Mouse (Mus musculus): ENCODE results near the gene Prtn3. TPM values are rescaled to one million over a fixed set of nuclear protein-coding genes. Genes with fewer than 3 reads are reported as not detected.
A peak's percentile ranks its signal among the peaks of the same experiment; 100 is the strongest.

Prtn3 gene
- 16.0 and 19.6 TPM in 2 replicates for polyA plus RNA-seq (2014; fragmentation: Nextera tagmentation; extraction: Ambion mirVana)

GRCm38 (mm10) chr10:79874290-79874862, at the start of gene Prtn3, which contains the start of gene Plppr3:
TSS of gene Prtn3 (plus strand) at chr10:79874476.
TSS of gene Plppr3 (minus strand) at chr10:79874634.
- WGBS: under 1% methylated on average over 56 of the region's 57 CpGs
- peak within 1 kb of the TSS; percentile 94 for H3K9ac ChIP-seq (ENCODE audit: low read length)
- H3K36me3 ChIP-seq (ENCODE audit: control insufficient read depth, insufficient read depth, low read length): peaks cover 6% of the 10 kb centered on the region; the same call in 1 of the 2 replicates
- peak within 1 kb of the TSS; percentile 66 for H3K27ac ChIP-seq (replicated peaks; ENCODE audit: low read depth, low read length)
- H3K27me3 ChIP-seq (ENCODE audit: control insufficient read depth, insufficient read depth, low read length): no peaks in the 10 kb centered on the region
- no peaks in the 10 kb centered on the region for H3K9me3 ChIP-seq (ENCODE audit: control insufficient read depth, low read length)
- DNase-seq (ENCODE audit: low spot score): peak; percentile 87
- peaks cover 13% of the 10 kb centered on the region for H3K4me1 ChIP-seq (ENCODE audit: control insufficient read depth, insufficient read depth, low read length)
- peak; percentile 87 for ATAC-seq (ENCODE audit: insufficient number of reproducible peaks, low FRiP score, low TSS enrichment, low read depth)
- peak within 1 kb of the TSS; percentile 68 for H3K4me2 ChIP-seq (ENCODE audit: low read depth, severe bottlenecking)
- H3K4me3 ChIP-seq (ENCODE audit: low read depth, low read length): peak within 1 kb of the TSS; percentile 72

GRCm38 (mm10) chr10:79831583-79831982, 42.7 kb upstream of the Prtn3 start:
- Histone ChIP-seq H3K4me3 (ENCODE audit: low read depth, low read length) (no peak overlapping the region), H3K27me3 (ENCODE audit: control insufficient read depth, insufficient read depth, low read length) (no peaks in the 10 kb centered on the region), H3K4me2 (ENCODE audit: low read depth, severe bottlenecking) (no peak overlapping the region), H3K27ac (replicated peaks; ENCODE audit: low read depth, low read length) (no peak overlapping the region), H3K4me1 (ENCODE audit: control insufficient read depth, insufficient read depth, low read length) (no peaks in the 10 kb centered on the region), H3K36me3 (ENCODE audit: control insufficient read depth, insufficient read depth, low read length) (no peaks in the 10 kb centered on the region), H3K9ac (ENCODE audit: low read length) (no peak overlapping the region), H3K9me3 (ENCODE audit: control insufficient read depth, low read length) (no peaks in the 10 kb centered on the region)
- DNase-seq (ENCODE audit: low spot score) (no peak), ATAC-seq (ENCODE audit: insufficient number of reproducible peaks, low FRiP score, low TSS enrichment, low read depth) (no peak)
- whole genome bisulfite sequencing: 84% methylated on average over 3 of the region's 3 CpGs

- DNase-seq (ENCODE audit: low spot score) (no peak), ATAC-seq (ENCODE audit: insufficient number of reproducible peaks, low FRiP score, low TSS enrichment, low read depth) (no peak)
- no peak overlapping the region for H3K4me2 ChIP-seq (ENCODE audit: low read depth, severe bottlenecking)
- H3K9me3 ChIP-seq (ENCODE audit: control insufficient read depth, low read length): no peaks in the 10 kb centered on the region
- H3K27me3 ChIP-seq (ENCODE audit: control insufficient read depth, insufficient read depth, low read length): no peaks in the 10 kb centered on the region
- WGBS: 81% methylated on average over 7 of the region's 7 CpGs
- H3K4me1 ChIP-seq (ENCODE audit: control insufficient read depth, insufficient read depth, low read length): no peaks in the 10 kb centered on the region
- H3K27ac ChIP-seq (replicated peaks; ENCODE audit: low read depth, low read length): no peak overlapping the region
- no peak overlapping the region for H3K4me3 ChIP-seq (ENCODE audit: low read depth, low read length)
- H3K36me3 ChIP-seq (ENCODE audit: control insufficient read depth, insufficient read depth, low read length): no peaks in the 10 kb centered on the region
- no peak overlapping the region for H3K9ac ChIP-seq (ENCODE audit: low read length)
Measured at GRCm38 (mm10) chr10:79832026-79832785, 42.1 kb upstream of the Prtn3 start.

- Histone ChIP-seq H3K27ac (replicated peaks; ENCODE audit: low read depth, low read length) (no peak overlapping the region), H3K4me3 (ENCODE audit: low read depth, low read length) (no peak overlapping the region), H3K27me3 (ENCODE audit: control insufficient read depth, insufficient read depth, low read length) (no peaks in the 10 kb centered on the region), H3K9me3 (ENCODE audit: control insufficient read depth, low read length) (no peaks in the 10 kb centered on the region), H3K36me3 (ENCODE audit: control insufficient read depth, insufficient read depth, low read length) (no peaks in the 10 kb centered on the region), H3K4me2 (ENCODE audit: low read depth, severe bottlenecking) (no peak overlapping the region), H3K9ac (ENCODE audit: low read length) (no peak overlapping the region), H3K4me1 (ENCODE audit: control insufficient read depth, insufficient read depth, low read length) (no peaks in the 10 kb centered on the region)
- WGBS: 74% methylated on average over 9 of the region's 9 CpGs
- no peak for ATAC-seq (ENCODE audit: insufficient number of reproducible peaks, low FRiP score, low TSS enrichment, low read depth)
- DNase-seq (ENCODE audit: low spot score): no peak
Measured at GRCm38 (mm10) chr10:79832786-79833181, 41.5 kb upstream of the Prtn3 start.

GRCm38 (mm10) chr10:79834769-79835398, 39.4 kb upstream of the Prtn3 start:
- peak; percentile 89 for DNase-seq (ENCODE audit: low spot score)
- no peaks in the 10 kb centered on the region for H3K9me3 ChIP-seq (ENCODE audit: control insufficient read depth, low read length)
- H3K36me3 ChIP-seq (ENCODE audit: control insufficient read depth, insufficient read depth, low read length): no peaks in the 10 kb centered on the region
- H3K27me3 ChIP-seq (ENCODE audit: control insufficient read depth, insufficient read depth, low read length): no peaks in the 10 kb centered on the region
- no peak overlapping the region for H3K27ac ChIP-seq (replicated peaks; ENCODE audit: low read depth, low read length)
- no peaks in the 10 kb centered on the region for H3K4me1 ChIP-seq (ENCODE audit: control insufficient read depth, insufficient read depth, low read length)
- no peak overlapping the region for H3K4me3 ChIP-seq (ENCODE audit: low read depth, low read length)
- ATAC-seq (ENCODE audit: insufficient number of reproducible peaks, low FRiP score, low TSS enrichment, low read depth): peak; percentile 45; the same call in 1 of the 2 replicates
- 29% methylated on average over 9 of the region's 9 CpGs for WGBS
- no peak overlapping the region for H3K9ac ChIP-seq (ENCODE audit: low read length)
- no peak overlapping the region for H3K4me2 ChIP-seq (ENCODE audit: low read depth, severe bottlenecking)

GRCm38 (mm10) chr10:79836918-79837317, 37.4 kb upstream of the Prtn3 start:
- whole genome bisulfite sequencing: 91% methylated on average over 3 of the region's 3 CpGs
- H3K9me3 ChIP-seq (ENCODE audit: control insufficient read depth, low read length): no peaks in the 10 kb centered on the region
- ATAC-seq (ENCODE audit: insufficient number of reproducible peaks, low FRiP score, low TSS enrichment, low read depth): no peak
- H3K27ac ChIP-seq (replicated peaks; ENCODE audit: low read depth, low read length): no peak overlapping the region
- no peak overlapping the region for H3K4me3 ChIP-seq (ENCODE audit: low read depth, low read length)
- no peak for DNase-seq (ENCODE audit: low spot score)
- peaks cover 6% of the 10 kb centered on the region; the same call in 1 of the 2 replicates for H3K4me1 ChIP-seq (ENCODE audit: control insufficient read depth, insufficient read depth, low read length)
- no peak overlapping the region for H3K9ac ChIP-seq (ENCODE audit: low read length)
- no peak overlapping the region for H3K4me2 ChIP-seq (ENCODE audit: low read depth, severe bottlenecking)
- no peaks in the 10 kb centered on the region for H3K27me3 ChIP-seq (ENCODE audit: control insufficient read depth, insufficient read depth, low read length)
- H3K36me3 ChIP-seq (ENCODE audit: control insufficient read depth, insufficient read depth, low read length): no peaks in the 10 kb centered on the region

GRCm38 (mm10) chr10:79838151-79838550, 36.1 kb upstream of the Prtn3 start:
- Histone ChIP-seq H3K36me3 (ENCODE audit: control insufficient read depth, insufficient read depth, low read length) (no peaks in the 10 kb centered on the region), H3K27me3 (ENCODE audit: control insufficient read depth, insufficient read depth, low read length) (no peaks in the 10 kb centered on the region), H3K4me3 (ENCODE audit: low read depth, low read length) (no peak overlapping the region), H3K9me3 (ENCODE audit: control insufficient read depth, low read length) (no peaks in the 10 kb centered on the region), H3K4me2 (ENCODE audit: low read depth, severe bottlenecking) (no peak overlapping the region), H3K9ac (ENCODE audit: low read length) (no peak overlapping the region), H3K27ac (replicated peaks; ENCODE audit: low read depth, low read length) (no peak overlapping the region), H3K4me1 (ENCODE audit: control insufficient read depth, insufficient read depth, low read length) (peaks cover 10% of the 10 kb centered on the region; the same call in 1 of the 2 replicates)
- WGBS: 61% methylated on average over 2 of the region's 2 CpGs
- DNase-seq (ENCODE audit: low spot score) (no peak), ATAC-seq (ENCODE audit: insufficient number of reproducible peaks, low FRiP score, low TSS enrichment, low read depth) (no peak)

GRCm38 (mm10) chr10:79840091-79840490, 34.2 kb upstream of the Prtn3 start:
- ATAC-seq (ENCODE audit: insufficient number of reproducible peaks, low FRiP score, low TSS enrichment, low read depth) (no peak), DNase-seq (ENCODE audit: low spot score) (no peak)
- no peaks in the 10 kb centered on the region for H3K9me3 ChIP-seq (ENCODE audit: control insufficient read depth, low read length)
- no peaks in the 10 kb centered on the region for H3K27me3 ChIP-seq (ENCODE audit: control insufficient read depth, insufficient read depth, low read length)
- H3K4me2 ChIP-seq (ENCODE audit: low read depth, severe bottlenecking): 0 out of 2 replicates have a peak overlapping the region, but pooled peaks have one; percentile 64
- H3K36me3 ChIP-seq (ENCODE audit: control insufficient read depth, insufficient read depth, low read length): no peaks in the 10 kb centered on the region
- H3K9ac ChIP-seq (ENCODE audit: low read length): no peak overlapping the region
- 87% methylated on average over 3 of the region's 3 CpGs for WGBS
- peaks cover 10% of the 10 kb centered on the region; the same call in 1 of the 2 replicates for H3K4me1 ChIP-seq (ENCODE audit: control insufficient read depth, insufficient read depth, low read length)
- peak overlapping the region; percentile 96 for H3K27ac ChIP-seq (replicated peaks; ENCODE audit: low read depth, low read length)
- peak overlapping the region; percentile 30; the same call in 1 of the 2 replicates for H3K4me3 ChIP-seq (ENCODE audit: low read depth, low read length)

Measured in limb, embryonic 11.5 days (tissue).